Mouse (Mus musculus) large intestine, adult 2 months (tissue): ENCODE data around the gene Nat8f6. TPM values are rescaled to one million over a fixed set of nuclear protein-coding genes. Genes with fewer than 3 reads are reported as not detected.

ENCODE experiments used
- polyA plus RNA-seq: library from polyadenylated mRNA; depleted of rRNA; stranded (reverse); fragments of >200 nt; gene quantifications from 2 replicates; pipeline ENCODE4 v1.2.3, GENCODE M21; 2012; rRNA removed

Nat8f6 gene
- polyA plus RNA-seq, 1 experiment = 0.06 TPM

Other genes with a start within 250 kb of the Nat8f6 start
- gene Alms1, start 233.4 kb downstream of the Nat8f6 start, polyA plus RNA-seq = 0.43 and 0.69 TPM in 2 replicates
- 0.67 TPM in 1 of 2 replicates, not detected in the other for gene Nat8f7, start 107.7 kb downstream of the Nat8f6 start, polyA plus RNA-seq
- 1.4 and 1.5 TPM in 2 replicates for gene Nat8f3, start 55.2 kb downstream of the Nat8f6 start, polyA plus RNA-seq
- 9.3 and 21.2 TPM in 2 replicates for gene Nat8f5, start within 50 bp of the Nat8f6 start, polyA plus RNA-seq
- 37.2 and 98.5 TPM in 2 replicates for gene Nat8, start 11.1 kb upstream of the Nat8f6 start, polyA plus RNA-seq
- 0.15 and 0.16 TPM in 2 replicates for gene Nat8f2, start 48.2 kb upstream of the Nat8f6 start, polyA plus RNA-seq
- gene Nat8f4, start 83.9 kb upstream of the Nat8f6 start, polyA plus RNA-seq = 30.1 and 54.5 TPM in 2 replicates
- gene Tprkb, start 90.9 kb upstream of the Nat8f6 start, polyA plus RNA-seq = 13.8 and 21.7 TPM in 2 replicates
- 12.6 and 16.6 TPM in 2 replicates for gene Nat8f1, start 94.7 kb upstream of the Nat8f6 start, polyA plus RNA-seq
- gene Dusp11, start 140.7 kb upstream of the Nat8f6 start, polyA plus RNA-seq = 16.7 and 30.3 TPM in 2 replicates
- gene Figla, start 195.2 kb upstream of the Nat8f6 start, polyA plus RNA-seq = not detected in 2 replicates
- gene Add2, start 207.7 kb upstream of the Nat8f6 start, polyA plus RNA-seq = 0.21 and 0.58 TPM in 2 replicates